Mouse (Mus musculus) urinary bladder, adult 2 months (tissue): Measurements from ENCODE around the gene Olfr911-ps1. TPM values are rescaled to one million over a fixed set of nuclear protein-coding genes. Genes with fewer than 3 reads are reported as not detected.

Experiments
- DNase-seq: peaks from one replicate; pipeline ENCODE4 v3.0.0; 2022; ENCODE audit warnings: low spot score
- polyA plus RNA-seq: library from polyadenylated mRNA; depleted of rRNA; stranded (reverse); fragments of >200 nt; gene quantifications from 2 replicates; pipeline ENCODE4 v1.2.3, GENCODE M21; 2012; rRNA removed

Olfr911-ps1 gene
- polyA plus RNA-seq, result not detected in 2 replicates

- no peak for DNase-seq
Measured at GRCm38 (mm10) chr9:38521280-38521679, at the start of gene Olfr911-ps1. Gene Olfr911-ps1, plus strand, starts transcription at chr9:38521580.

GRCm38 (mm10) chr9:38486785-38487184 is 34.6 kb upstream of the Olfr911-ps1 start, which contains the start of gene Olfr906:
Gene Olfr906, plus strand, starts transcription at chr9:38487085.
- DNase-seq, result no peak

- DNase-seq, result no peak
Measured at GRCm38 (mm10) chr9:38495501-38495900, 25.9 kb upstream of the Olfr911-ps1 start, which contains the start of gene Olfr907. Gene Olfr907, plus strand, starts transcription at chr9:38495801.

- DNase-seq, result no peak
Measured at GRCm38 (mm10) chr9:38512353-38512752, 9.0 kb upstream of the Olfr911-ps1 start.

- DNase-seq, result no peak
Measured at GRCm38 (mm10) chr9:38537549-38537948, 16.2 kb downstream of the Olfr911-ps1 start, which contains the start of gene Olfr910. Gene Olfr910, plus strand, starts transcription at chr9:38537849.

Other genes with a start within 250 kb of the Olfr911-ps1 start
- not detected in 2 replicates for gene Olfr896-ps1, start 230.5 kb upstream of the Olfr911-ps1 start, polyA plus RNA-seq
- gene Olfr25, start 192.5 kb upstream of the Olfr911-ps1 start, polyA plus RNA-seq, result not detected in 2 replicates
- gene Olfr898, start 173.2 kb upstream of the Olfr911-ps1 start, polyA plus RNA-seq, result not detected in 2 replicates
- not detected in 2 replicates for gene Olfr250, start 154.7 kb upstream of the Olfr911-ps1 start, polyA plus RNA-seq
- gene Olfr251, start 144.5 kb upstream of the Olfr911-ps1 start, polyA plus RNA-seq, result not detected in 2 replicates
- not detected in 2 replicates for gene Olfr147, start 119.9 kb upstream of the Olfr911-ps1 start, polyA plus RNA-seq
- gene Olfr901, start 92.1 kb upstream of the Olfr911-ps1 start, polyA plus RNA-seq, result not detected in 2 replicates
- gene Olfr902, start 73.9 kb upstream of the Olfr911-ps1 start, polyA plus RNA-seq, result not detected in 2 replicates
- not detected in 2 replicates for gene Olfr904, start 58.4 kb upstream of the Olfr911-ps1 start, polyA plus RNA-seq
- not detected in 2 replicates for gene Olfr905, start 50.5 kb upstream of the Olfr911-ps1 start, polyA plus RNA-seq
- not detected in 2 replicates for gene Olfr906, start 34.5 kb upstream of the Olfr911-ps1 start, polyA plus RNA-seq
- not detected in 2 replicates for gene Olfr907, start 25.8 kb upstream of the Olfr911-ps1 start, polyA plus RNA-seq
- not detected in 2 replicates for gene Olfr910, start 16.3 kb downstream of the Olfr911-ps1 start, polyA plus RNA-seq
- not detected in 2 replicates for gene Olfr912, start 58.6 kb downstream of the Olfr911-ps1 start, polyA plus RNA-seq
- not detected in 2 replicates for gene Olfr913, start 71.2 kb downstream of the Olfr911-ps1 start, polyA plus RNA-seq
- not detected in 2 replicates for gene Olfr914, start 83.5 kb downstream of the Olfr911-ps1 start, polyA plus RNA-seq
- gene Olfr916, start 138.3 kb downstream of the Olfr911-ps1 start, polyA plus RNA-seq, result not detected in 2 replicates
- gene Olfr917, start 144.3 kb downstream of the Olfr911-ps1 start, polyA plus RNA-seq, result not detected in 2 replicates
- not detected in 2 replicates for gene Olfr918, start 153.0 kb downstream of the Olfr911-ps1 start, polyA plus RNA-seq
- not detected in 2 replicates for gene Olfr919, start 182.1 kb downstream of the Olfr911-ps1 start, polyA plus RNA-seq
- 53.4 and 57.0 TPM in 2 replicates for gene Vwa5a, start 196.7 kb downstream of the Olfr911-ps1 start, polyA plus RNA-seq
- gene Olfr920, start 230.7 kb downstream of the Olfr911-ps1 start, polyA plus RNA-seq, result 0.87 and 0.90 TPM in 2 replicates